Comparison of ENCODE assay signal across 8 mouse cellular contexts in the genomic region with DNA sequence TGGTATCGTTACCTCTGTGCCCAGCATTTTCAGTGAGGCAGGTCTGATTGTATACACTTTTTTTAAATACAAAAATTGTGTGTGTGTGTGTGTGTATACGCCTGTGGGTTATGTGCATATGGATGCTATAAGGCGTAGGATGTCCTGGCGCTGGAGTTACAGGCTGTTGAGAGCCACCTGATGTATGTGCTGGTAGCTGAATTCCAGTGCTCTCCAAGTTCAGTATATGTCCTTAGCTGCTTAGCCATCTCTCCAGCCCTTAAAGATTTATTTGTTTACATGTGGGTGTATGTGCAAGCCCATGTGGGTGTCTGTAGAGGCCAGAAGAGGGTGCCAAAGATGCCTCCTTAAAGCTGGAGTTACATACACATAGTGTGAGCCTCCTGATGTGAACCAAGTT. TPM values are rescaled to one million over a fixed set of nuclear protein-coding genes. Genes with fewer than 3 reads are reported as not detected.
A peak's percentile ranks its signal among the peaks of the same experiment; 100 is the strongest.
DNase-seq lines count a peak whose midpoint lies in the region; ATAC-seq lines count a peak whose summit lies in the region.

No protein-coding gene starts in this region.

- peak overlapping the region; percentile 73 for H3K4me2 ChIP-seq in kidney, embryonic 15.5 days
- peak overlapping the region; percentile 45 for H3K4me2 ChIP-seq in hindbrain, embryonic 13.5 days
- peak overlapping the region; percentile 93 for H3K4me2 ChIP-seq in midbrain, embryonic 15.5 days

- no peak for DNase-seq in kidney, adult 11 months
- peak; percentile 36 for DNase-seq in R1 (ENCODE audit: low read depth, low spot score)
- DNase-seq in gastrocnemius, postnatal 36 days = no peak
- no peak for DNase-seq in spleen, adult 12 weeks (ENCODE audit: low spot score)
- DNase-seq in embryo, embryonic 11 days = no peak

- intact Hi-C loops in gastrocnemius, postnatal 36 days (cut with DNase I) = no loop called here

- no peaks in the 10 kb centered on the region for H3K36me3 ChIP-seq in kidney, embryonic 15.5 days
- peaks cover 4% of the 10 kb centered on the region for H3K36me3 ChIP-seq in hindbrain, embryonic 13.5 days
- no peaks in the 10 kb centered on the region for H3K36me3 ChIP-seq in midbrain, embryonic 15.5 days (replicated peaks)

- no peak overlapping the region for H3K27ac ChIP-seq in kidney, embryonic 15.5 days
- peak overlapping the region; percentile 20; the same call in 1 of the 2 replicates for H3K27ac ChIP-seq in hindbrain, embryonic 13.5 days
- peak overlapping the region; percentile 95 for H3K27ac ChIP-seq in midbrain, embryonic 15.5 days

- H3K4me3 ChIP-seq in kidney, embryonic 15.5 days (replicated peaks) = peak overlapping the region; percentile 77
- peak overlapping the region; percentile 80 for H3K4me3 ChIP-seq in hindbrain, embryonic 13.5 days
- H3K4me3 ChIP-seq in midbrain, embryonic 15.5 days = peak overlapping the region; percentile 93

- no peak overlapping the region for H3K9ac ChIP-seq in kidney, embryonic 15.5 days
- H3K9ac ChIP-seq in hindbrain, embryonic 13.5 days = no peak overlapping the region
- no peak overlapping the region for H3K9ac ChIP-seq in midbrain, embryonic 15.5 days

- peaks cover 23% of the 10 kb centered on the region for H3K27me3 ChIP-seq in kidney, embryonic 15.5 days
- peaks cover 29% of the 10 kb centered on the region for H3K27me3 ChIP-seq in hindbrain, embryonic 13.5 days
- H3K27me3 ChIP-seq in midbrain, embryonic 15.5 days (replicated peaks) = 0 out of 2 replicates have a peak, but pooled peaks cover 9% of the 10 kb centered on the region

- no peak for ATAC-seq in kidney, embryonic 15.5 days (replicated peaks; ENCODE audit: low FRiP score)
- ATAC-seq in hindbrain, embryonic 13.5 days (ENCODE audit: low FRiP score) = no peak
- ATAC-seq in midbrain, embryonic 15.5 days (replicated peaks) = no peak

- H3K9me3 ChIP-seq in kidney, embryonic 15.5 days (replicated peaks) = no peaks in the 10 kb centered on the region
- no peaks in the 10 kb centered on the region for H3K9me3 ChIP-seq in hindbrain, embryonic 13.5 days
- no peaks in the 10 kb centered on the region for H3K9me3 ChIP-seq in midbrain, embryonic 15.5 days

- 59% methylated on average over 4 of the region's 4 CpGs for WGBS in kidney, embryonic 15.5 days
- WGBS in hindbrain, embryonic 13.5 days = 63% methylated on average over 4 of the region's 4 CpGs
- WGBS in midbrain, embryonic 15.5 days = 60% methylated on average over 4 of the region's 4 CpGs

- H3K4me1 ChIP-seq in kidney, embryonic 15.5 days = peaks cover 23% of the 10 kb centered on the region
- H3K4me1 ChIP-seq in hindbrain, embryonic 13.5 days (replicated peaks) = peaks cover 31% of the 10 kb centered on the region
- H3K4me1 ChIP-seq in midbrain, embryonic 15.5 days = peaks cover 13% of the 10 kb centered on the region

RNA-seq across cellular contexts. Expression of a gene that starts 0.9 kb away (rescaled TPM):
- polyA plus RNA-seq in kidney, embryonic 15.5 days (2015; fragmentation: Nextera tagmentation; extraction: Ambion mirVana) = 115 and 129 TPM in 2 replicates
- 74.8 and 78.6 TPM in 2 replicates for polyA plus RNA-seq in hindbrain, embryonic 13.5 days (2015; fragmentation: Nextera tagmentation; extraction: Ambion mirVana)
- polyA plus RNA-seq in midbrain, embryonic 15.5 days (2015; fragmentation: Nextera tagmentation; extraction: Ambion mirVana) = 64.9 and 65.5 TPM in 2 replicates
- total RNA-seq in gastrocnemius, postnatal 36 days (2021) = 10 to 100 TPM; 35.3 to 38.4 TPM

RNA-seq across cellular contexts. Expression of a gene that starts 3.8 kb away (rescaled TPM):
- 1.4 and 1.7 TPM in 2 replicates for polyA plus RNA-seq in kidney, embryonic 15.5 days (2015; fragmentation: Nextera tagmentation; extraction: Ambion mirVana)
- 6.1 and 8.4 TPM in 2 replicates for polyA plus RNA-seq in hindbrain, embryonic 13.5 days (2015; fragmentation: Nextera tagmentation; extraction: Ambion mirVana)
- polyA plus RNA-seq in midbrain, embryonic 15.5 days (2015; fragmentation: Nextera tagmentation; extraction: Ambion mirVana) = 7.7 and 8.9 TPM in 2 replicates
- total RNA-seq in gastrocnemius, postnatal 36 days (2021) = not detected

RNA-seq across cellular contexts. Expression of a gene that starts 11.6 kb away (rescaled TPM):
- 2.7 and 3.6 TPM in 2 replicates for polyA plus RNA-seq in kidney, embryonic 15.5 days (2015; fragmentation: Nextera tagmentation; extraction: Ambion mirVana)
- polyA plus RNA-seq in hindbrain, embryonic 13.5 days (2015; fragmentation: Nextera tagmentation; extraction: Ambion mirVana) = 16.2 and 16.6 TPM in 2 replicates
- 15.7 and 17.7 TPM in 2 replicates for polyA plus RNA-seq in midbrain, embryonic 15.5 days (2015; fragmentation: Nextera tagmentation; extraction: Ambion mirVana)
- 1 to 10 TPM; 8.9 to 9.7 TPM for total RNA-seq in gastrocnemius, postnatal 36 days (2021)

RNA-seq across cellular contexts. Expression of a gene that starts 11.8 kb away (rescaled TPM):
- polyA plus RNA-seq in kidney, embryonic 15.5 days (2015; fragmentation: Nextera tagmentation; extraction: Ambion mirVana) = 2.7 and 3.3 TPM in 2 replicates
- polyA plus RNA-seq in hindbrain, embryonic 13.5 days (2015; fragmentation: Nextera tagmentation; extraction: Ambion mirVana) = 2.3 and 2.8 TPM in 2 replicates
- 1.3 and 1.6 TPM in 2 replicates for polyA plus RNA-seq in midbrain, embryonic 15.5 days (2015; fragmentation: Nextera tagmentation; extraction: Ambion mirVana)
- under 1 TPM; 0.17 to 0.18 TPM for total RNA-seq in gastrocnemius, postnatal 36 days (2021)

RNA-seq across cellular contexts. Expression of a gene that starts 25.4 kb away (rescaled TPM):
- 8.0 and 10.2 TPM in 2 replicates for polyA plus RNA-seq in kidney, embryonic 15.5 days (2015; fragmentation: Nextera tagmentation; extraction: Ambion mirVana)
- polyA plus RNA-seq in hindbrain, embryonic 13.5 days (2015; fragmentation: Nextera tagmentation; extraction: Ambion mirVana) = 17.1 and 18.5 TPM in 2 replicates
- polyA plus RNA-seq in midbrain, embryonic 15.5 days (2015; fragmentation: Nextera tagmentation; extraction: Ambion mirVana) = 12.8 and 16.0 TPM in 2 replicates
- total RNA-seq in gastrocnemius, postnatal 36 days (2021) = 10 to 100 TPM; 28.1 to 38.4 TPM
